In the genomic region with DNA sequence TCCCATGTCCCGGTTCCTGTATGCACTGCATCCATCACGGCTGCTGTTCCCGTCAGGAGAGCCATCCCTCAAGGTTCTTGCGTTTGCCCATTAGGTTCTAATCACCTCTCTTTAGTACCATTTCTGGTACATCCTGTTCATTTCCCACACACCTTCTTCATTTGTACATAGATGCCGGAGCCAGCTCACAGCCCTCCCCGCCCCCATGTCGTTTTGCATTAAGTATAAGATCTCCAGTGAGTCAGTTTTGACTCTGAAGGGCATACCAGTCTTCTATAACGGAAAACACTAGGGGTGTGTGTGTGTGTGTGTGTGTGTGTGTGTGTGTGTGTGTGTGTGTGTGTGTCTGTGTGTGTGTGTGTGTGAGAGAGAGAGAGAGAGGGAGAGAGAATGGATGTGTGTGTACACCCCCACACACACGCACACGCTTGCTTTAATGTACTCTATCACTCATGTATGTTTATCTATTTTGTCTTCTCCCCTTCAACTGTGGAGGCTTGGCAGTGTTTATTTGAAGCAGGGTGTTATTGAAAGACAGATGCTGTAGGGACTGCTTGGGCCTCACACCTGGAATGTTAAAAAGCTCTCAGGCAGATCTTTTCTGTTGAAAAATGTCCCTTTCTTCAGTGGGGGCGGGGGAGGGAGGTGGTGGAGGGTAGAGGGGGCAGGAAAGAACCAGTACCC, we compare ENCODE assay signal across 19 mouse cellular contexts.
DNase-seq lines count a peak whose midpoint lies in the region; ATAC-seq and TF ChIP-seq lines count a peak whose summit lies in the region.
"Had no signal": no experiment of that assay in that cellular context is flagged by ENCODE, and none has a peak within 500 bp of the region (broad histone marks: within the 10 kb centered on the region; RNA-seq: fewer than 3 reads in every experiment).

No protein-coding gene starts in this region.

- WGBS in lung, embryonic 14.5 days: 29% methylated on average over 11 of the region's 11 CpGs
- 69% methylated on average over 11 of the region's 11 CpGs for WGBS in hindbrain, embryonic 11.5 days
- 61% methylated on average over 11 of the region's 11 CpGs for WGBS in midbrain, embryonic 14.5 days

- no peak overlapping the region for H3K9ac ChIP-seq in lung, embryonic 14.5 days
- no peak overlapping the region for H3K9ac ChIP-seq in hindbrain, embryonic 11.5 days (ENCODE audit: low read depth, low read length)
- H3K9ac ChIP-seq in midbrain, embryonic 14.5 days (replicated peaks; ENCODE audit: low read length): peak overlapping the region; percentile 27; the same call in 1 of the 2 replicates
- H3K9ac ChIP-seq: limb, embryonic 13.5 days had no signal

- H3K27me3 ChIP-seq in lung, embryonic 14.5 days (ENCODE audit: insufficient read depth, low read length): no peaks in the 10 kb centered on the region
- H3K27me3 ChIP-seq in hindbrain, embryonic 11.5 days (ENCODE audit: control insufficient read depth, insufficient read depth, low read length): no peaks in the 10 kb centered on the region; the same call in 1 of the 2 replicates
- H3K27me3 ChIP-seq in midbrain, embryonic 14.5 days (ENCODE audit: control insufficient read depth, insufficient read depth, low read length): peaks cover 4% of the 10 kb centered on the region; the same call in 1 of the 2 replicates
- H3K27me3 ChIP-seq: CH12.LX; limb, embryonic 13.5 days had no signal

- DNase-seq in lung, embryonic 14.5 days: peak; percentile 56
- DNase-seq in lung, postnatal 4 days: no peak
- peak; percentile 45 for DNase-seq in CD4-positive, CD25-positive, alpha-beta regulatory T cell, adult 2 months (ENCODE audit: low read depth, low spot score)
- DNase-seq in hindbrain, embryonic 11.5 days (ENCODE audit: low spot score): no peak
- no peak for DNase-seq in midbrain, embryonic 14.5 days
- no peak for DNase-seq in cerebellum, adult 9-11 months
- DNase-seq in spleen, postnatal 14 days (ENCODE audit: low spot score in 2 of 2): no peak
- DNase-seq in right cerebral cortex, postnatal 10 days (ENCODE audit: low spot score in 2 of 2): no peak
- DNase-seq: cerebellum, adult 8-10 months; gastrocnemius, postnatal 25 days; heart, postnatal 4 days; kidney, postnatal 14 days; layer of hippocampus, postnatal 36 days; lung, postnatal 14 days; spleen, adult 18-20 months had no signal

- peaks cover 37% of the 10 kb centered on the region for H3K4me1 ChIP-seq in lung, embryonic 14.5 days (ENCODE audit: insufficient read depth)
- peaks cover 24% of the 10 kb centered on the region for H3K4me1 ChIP-seq in hindbrain, embryonic 11.5 days (replicated peaks; ENCODE audit: control insufficient read depth, insufficient read depth, low read length)
- H3K4me1 ChIP-seq in midbrain, embryonic 14.5 days (ENCODE audit: control insufficient read depth, insufficient read depth, low read length): peaks cover 87% of the 10 kb centered on the region

- H3K9me3 ChIP-seq in lung, embryonic 14.5 days (ENCODE audit: low read depth, low read length): no peaks in the 10 kb centered on the region
- no peaks in the 10 kb centered on the region for H3K9me3 ChIP-seq in hindbrain, embryonic 11.5 days (ENCODE audit: control insufficient read depth, low read length)
- no peaks in the 10 kb centered on the region for H3K9me3 ChIP-seq in midbrain, embryonic 14.5 days (ENCODE audit: control insufficient read depth, low read length)
- H3K9me3 ChIP-seq: limb, embryonic 13.5 days had no signal

- H3K4me3 ChIP-seq in lung, embryonic 14.5 days (ENCODE audit: low read depth, low read length): no peak overlapping the region
- H3K4me3 ChIP-seq in hindbrain, embryonic 11.5 days (ENCODE audit: low read depth, low read length): no peak overlapping the region
- no peak overlapping the region for H3K4me3 ChIP-seq in midbrain, embryonic 14.5 days (replicated peaks; ENCODE audit: low read depth, low read length)
- H3K4me3 ChIP-seq: limb, embryonic 13.5 days; myocyte had no signal

- peak; percentile 63; the same call in 1 of the 2 replicates for ATAC-seq in lung, embryonic 14.5 days (ENCODE audit: insufficient read depth)
- no peak for ATAC-seq in hindbrain, embryonic 11.5 days (ENCODE audit: low FRiP score)
- no peak for ATAC-seq in midbrain, embryonic 14.5 days (ENCODE audit: low FRiP score, low TSS enrichment)

- TF ChIP-seq CTCF in lung, embryonic 14.5 days (IDR thresholded peaks at IDR 0.05; ENCODE audit: low read depth): no peak

- H3K36me3 ChIP-seq in lung, embryonic 14.5 days (ENCODE audit: insufficient read depth): no peaks in the 10 kb centered on the region
- H3K36me3 ChIP-seq in hindbrain, embryonic 11.5 days (ENCODE audit: control insufficient read depth, insufficient read depth, low read length): no peaks in the 10 kb centered on the region
- H3K36me3 ChIP-seq in midbrain, embryonic 14.5 days (ENCODE audit: control insufficient read depth, insufficient read depth, low read length): no peaks in the 10 kb centered on the region

- H3K27ac ChIP-seq in lung, embryonic 14.5 days (ENCODE audit: low read depth): 0 out of 2 replicates have a peak overlapping the region, but pooled peaks have one; percentile 12
- 0 out of 2 replicates have a peak overlapping the region, but pooled peaks have one; percentile 1 for H3K27ac ChIP-seq in hindbrain, embryonic 11.5 days (ENCODE audit: low read depth, low read length)
- H3K27ac ChIP-seq in midbrain, embryonic 14.5 days (replicated peaks; ENCODE audit: low read depth, low read length): peak overlapping the region; percentile 76
- H3K27ac ChIP-seq: limb, embryonic 13.5 days had no signal

- H3K4me2 ChIP-seq in lung, embryonic 14.5 days: no peak overlapping the region
- H3K4me2 ChIP-seq in hindbrain, embryonic 11.5 days (replicated peaks; ENCODE audit: low read depth, low read length): no peak overlapping the region
- peak overlapping the region; percentile 17; the same call in 1 of the 2 replicates for H3K4me2 ChIP-seq in midbrain, embryonic 14.5 days (ENCODE audit: low read length)
- H3K4me2 ChIP-seq: heart, embryonic 11.5 days; limb, embryonic 13.5 days had no signal

Comparison
In these comparisons a context has a peak if more than half of its experiments do, and no peak if none do; other contexts are left out.
1. DNase-seq: peak in lung, embryonic 14.5 days (single experiment) and CD4-positive, CD25-positive, alpha-beta regulatory T cell, adult 2 months (single experiment); none in lung, postnatal 4 days (0 of 2), hindbrain, embryonic 11.5 days (single experiment), midbrain, embryonic 14.5 days (single experiment), cerebellum, adult 9-11 months (single experiment), spleen, postnatal 14 days (0 of 2) and right cerebral cortex, postnatal 10 days (0 of 2).
2. H3K27ac ChIP-seq: peak in every context shown above with its lines; median percentile 76 in midbrain, embryonic 14.5 days; 12 in lung, embryonic 14.5 days; 1 in hindbrain, embryonic 11.5 days.